In genomic region chr10:91988364-91988763, GRCm38 (mm10) we compare ENCODE assay signal across 11 mouse cellular contexts.
DNase-seq lines count a peak whose midpoint lies in the region; ATAC-seq and TF ChIP-seq lines count a peak whose summit lies in the region.
"Had no signal": no experiment of that assay in that cellular context is flagged by ENCODE, and none has a peak within 500 bp of the region (broad histone marks: within the 10 kb centered on the region; RNA-seq: fewer than 3 reads in every experiment).

No protein-coding gene starts in this region.

- ATAC-seq in lung, embryonic 15.5 days (ENCODE audit: borderline replicate concordance, extremely low read depth, low FRiP score, low TSS enrichment): peak; percentile 74; the same call in 1 of the 2 replicates

- no peaks in the 10 kb centered on the region for H3K27me3 ChIP-seq in lung, embryonic 15.5 days
- H3K27me3 ChIP-seq: heart, embryonic 15.5 days; liver, embryonic 15.5 days; neural tube, embryonic 13.5 days had no signal

- 33% methylated on average over 8 of the region's 8 CpGs for WGBS in lung, embryonic 15.5 days

- no peak for TF ChIP-seq POLR2A in embryonic fibroblast, embryonic 13.5 days (IDR thresholded peaks at IDR 0.05; ENCODE audit: low read depth, low read length)

- no peak overlapping the region for H3K4me2 ChIP-seq in lung, embryonic 15.5 days
- H3K4me2 ChIP-seq: heart, embryonic 15.5 days; liver, embryonic 15.5 days; neural tube, embryonic 13.5 days had no signal

- H3K9me3 ChIP-seq in lung, embryonic 15.5 days: no peaks in the 10 kb centered on the region
- H3K9me3 ChIP-seq: heart, embryonic 15.5 days; liver, embryonic 15.5 days; neural tube, embryonic 13.5 days had no signal

- H3K27ac ChIP-seq in embryonic fibroblast, embryonic 13.5 days (ENCODE audit: insufficient read depth, low read length): peak overlapping the region; percentile 26; the same call in 1 of the 2 replicates
- H3K27ac ChIP-seq in lung, embryonic 15.5 days: peak overlapping the region; percentile 55
- H3K27ac ChIP-seq: heart, embryonic 15.5 days; liver, embryonic 15.5 days; neural tube, embryonic 13.5 days had no signal

- H3K36me3 ChIP-seq in lung, embryonic 15.5 days: no peaks in the 10 kb centered on the region
- H3K36me3 ChIP-seq: heart, embryonic 15.5 days; liver, embryonic 15.5 days; neural tube, embryonic 13.5 days had no signal

- TF ChIP-seq CTCF in embryonic fibroblast, embryonic 13.5 days (IDR thresholded peaks at IDR 0.05; ENCODE audit: borderline replicate concordance, insufficient read depth, low read length): no peak

- DNase-seq in heart, postnatal 4 days: peak; percentile 14
- DNase-seq in heart, adult 9 months (ENCODE audit: low spot score in 2 of 2): no peak
- peak; percentile 14 for DNase-seq in 3T3-L1 (ENCODE audit: low read depth, low spot score)
- DNase-seq in cerebellum, adult 9-11 months: no peak
- DNase-seq in testis, postnatal 10 days (ENCODE audit: low spot score): no peak
- DNase-seq in left cerebral cortex, adult 18-20 months (ENCODE audit: low spot score in 2 of 2): no peak

- H3K4me3 ChIP-seq in embryonic fibroblast, embryonic 13.5 days (ENCODE audit: insufficient read depth, low read length): no peak overlapping the region
- no peak overlapping the region for H3K4me3 ChIP-seq in lung, embryonic 15.5 days
- H3K4me3 ChIP-seq: heart, embryonic 15.5 days; liver, embryonic 15.5 days; neural tube, embryonic 13.5 days had no signal

- H3K9ac ChIP-seq in lung, embryonic 15.5 days: no peak overlapping the region
- H3K9ac ChIP-seq: heart, embryonic 15.5 days; liver, embryonic 15.5 days; neural tube, embryonic 13.5 days had no signal

- peaks cover 2% of the 10 kb centered on the region; the same call in 1 of the 2 replicates for H3K4me1 ChIP-seq in embryonic fibroblast, embryonic 13.5 days (ENCODE audit: control insufficient read depth, insufficient read depth, low read length)
- H3K4me1 ChIP-seq in lung, embryonic 15.5 days: 0 out of 2 replicates have a peak, but pooled peaks cover 5% of the 10 kb centered on the region
- H3K4me1 ChIP-seq: liver, embryonic 15.5 days; neural tube, embryonic 13.5 days had no signal

Comparison
In these comparisons a context has a peak if more than half of its experiments do, and no peak if none do; other contexts are left out.
1. DNase-seq: peak in heart, postnatal 4 days (single experiment) and 3T3-L1 (single experiment); none in heart, adult 9 months (0 of 2), cerebellum, adult 9-11 months (single experiment), testis, postnatal 10 days (single experiment) and left cerebral cortex, adult 18-20 months (0 of 2).